Mouse (Mus musculus): ENCODE results near the gene Cmc1. TPM values are rescaled to one million over a fixed set of nuclear protein-coding genes. Genes with fewer than 3 reads are reported as not detected.

Cmc1 gene
- total RNA-seq, 2 experiments from 2014 or later, result 32.7 to 60.5 TPM

DNA sequence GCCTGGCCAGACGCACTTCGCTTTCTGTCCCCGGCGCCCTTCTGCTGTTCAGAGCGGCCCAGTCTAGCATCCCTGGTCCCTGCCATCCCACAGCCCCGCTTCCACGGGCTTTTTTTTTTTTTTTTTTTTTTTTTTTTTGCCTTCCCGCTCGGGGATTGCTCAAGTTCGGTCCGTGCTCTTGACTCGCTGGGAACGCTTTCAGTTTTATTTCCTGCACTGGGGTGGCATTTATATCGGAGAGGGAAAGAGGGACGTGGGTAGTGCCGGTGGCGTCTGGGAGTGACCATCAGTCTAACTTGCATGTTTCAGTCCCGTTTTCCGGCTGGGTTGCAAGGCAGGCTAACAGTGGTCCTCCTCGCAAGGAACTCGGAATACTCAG lies 109.0 kb downstream of the Cmc1 start:
- peak; percentile 34 for ATAC-seq (replicated peaks; ENCODE audit: poor library complexity, severe bottlenecking)

DNA sequence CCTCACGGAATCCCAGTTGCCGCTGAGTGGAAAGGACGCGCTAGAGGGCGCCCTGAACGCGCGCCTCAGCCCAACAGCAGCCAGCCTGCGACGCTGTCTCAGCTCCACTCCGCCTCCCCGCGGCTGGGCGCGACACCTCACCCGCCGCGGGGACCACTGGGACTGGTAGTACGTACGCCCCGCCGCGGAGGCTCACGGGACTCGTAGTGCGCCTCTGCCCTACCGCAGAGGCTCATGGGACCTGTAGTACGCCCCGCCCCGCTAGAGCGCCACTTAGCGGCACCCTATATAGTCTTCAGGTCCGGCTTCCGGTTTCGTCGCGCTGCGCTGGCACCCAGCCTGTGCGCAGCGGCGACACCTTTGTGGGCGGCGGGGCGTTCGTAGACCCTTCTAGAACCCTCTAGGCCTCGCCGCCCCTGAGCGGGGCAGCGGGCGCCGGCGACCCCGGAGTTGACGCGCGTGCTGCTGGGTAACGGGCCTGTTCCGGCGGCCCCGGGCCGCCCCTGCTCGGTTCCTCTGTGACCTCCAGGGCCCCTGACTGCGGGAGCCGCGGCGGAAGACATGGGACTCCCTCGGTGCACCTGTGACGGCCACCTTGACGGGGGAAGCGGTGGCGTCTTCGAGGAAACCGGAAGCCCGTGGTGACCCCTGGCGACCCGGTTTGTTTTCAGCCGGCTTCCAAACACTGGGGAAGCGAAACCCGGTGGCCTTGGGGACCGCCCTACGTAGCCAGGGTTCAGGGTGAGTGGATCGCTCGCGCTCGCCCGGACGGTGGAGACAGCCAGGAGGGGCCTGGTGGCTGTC lies 109.6 kb downstream of the Cmc1 start, which contains the start of gene Azi2:
Azi2 (plus strand) TSS at position 282 of the 804 bp plus-strand sequence.
- ATAC-seq (replicated peaks; ENCODE audit: poor library complexity, severe bottlenecking), result peak; percentile 92

DNA sequence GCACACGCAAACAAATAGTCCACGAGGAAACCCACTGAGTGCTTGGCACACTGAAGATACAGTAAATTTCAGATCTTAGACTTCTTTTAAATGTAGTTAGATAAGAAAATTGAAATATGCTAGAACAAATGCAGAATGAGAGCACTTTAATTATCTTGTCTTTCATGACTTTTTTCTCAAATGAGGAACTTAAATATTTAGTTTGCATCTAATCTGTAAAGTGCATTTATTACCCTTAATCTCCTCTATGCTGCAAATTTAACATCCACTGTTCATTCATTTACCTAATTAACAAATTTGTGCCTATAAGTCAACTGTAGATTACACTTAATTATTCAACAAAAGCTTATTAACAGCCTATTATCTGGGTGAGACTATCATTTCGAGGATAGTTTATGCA lies 115.0 kb downstream of the Cmc1 start:
- ATAC-seq (replicated peaks; ENCODE audit: poor library complexity, severe bottlenecking), result no peak

DNA sequence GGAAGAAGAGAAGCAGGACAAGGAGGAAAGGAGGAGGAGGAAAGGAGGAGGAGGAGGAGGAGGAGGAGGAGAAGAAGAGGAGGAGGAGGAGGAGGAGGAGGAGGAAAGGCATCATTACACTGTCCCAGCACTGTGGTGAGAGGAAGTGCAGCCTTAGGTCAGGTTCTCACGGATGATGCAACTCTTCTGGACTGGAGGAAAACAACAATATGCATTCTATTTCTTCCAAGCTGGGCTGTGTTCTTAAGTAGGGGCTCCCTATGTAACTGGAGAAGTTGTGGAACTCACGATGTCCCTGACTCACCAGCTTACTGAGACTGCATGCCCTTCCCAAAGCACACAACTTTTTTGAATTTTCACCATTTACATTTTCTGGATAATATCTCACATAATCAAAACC lies 118.3 kb downstream of the Cmc1 start:
- ATAC-seq (replicated peaks; ENCODE audit: poor library complexity, severe bottlenecking), result peak; percentile 40

DNA sequence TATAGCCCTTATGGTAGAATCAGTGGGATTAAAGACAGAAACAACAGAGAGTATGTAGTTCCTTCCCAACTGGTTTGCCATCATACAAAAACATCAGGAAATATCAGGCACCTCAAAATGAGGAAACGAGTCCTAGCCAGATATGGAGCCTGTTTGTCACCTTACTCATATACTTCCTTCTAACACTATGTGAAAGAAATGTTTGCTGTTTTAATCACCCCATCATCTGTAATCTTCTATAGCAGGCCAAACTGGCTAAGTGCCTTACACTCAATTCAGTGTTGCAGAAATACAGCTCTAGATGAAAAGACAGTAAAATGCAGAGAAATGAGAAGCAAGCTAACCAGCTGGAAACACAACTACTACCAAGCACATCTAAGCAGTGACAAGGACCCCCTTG lies 119.7 kb downstream of the Cmc1 start:
- peak; percentile 58 for ATAC-seq (replicated peaks; ENCODE audit: poor library complexity, severe bottlenecking)

DNA sequence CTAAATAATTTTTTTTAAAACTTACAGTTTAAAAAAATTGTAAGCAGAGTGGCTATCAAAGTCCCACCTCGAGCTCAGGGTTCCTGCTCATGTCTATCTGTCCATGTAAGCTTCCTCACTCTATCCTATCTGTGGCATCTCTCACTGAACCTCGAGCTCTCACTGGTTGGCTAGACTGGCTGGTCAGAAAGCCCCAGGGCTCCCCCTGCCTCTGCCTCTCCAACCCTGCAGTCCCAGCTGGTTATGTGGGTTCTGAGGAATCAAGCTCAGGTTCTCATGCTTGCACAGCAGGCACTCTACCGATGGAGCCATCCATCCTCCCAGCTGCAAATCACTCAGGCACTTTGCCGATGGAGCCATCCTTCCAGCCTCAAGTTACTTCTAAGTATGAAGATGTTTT lies 120.5 kb downstream of the Cmc1 start:
- no peak for ATAC-seq (replicated peaks; ENCODE audit: poor library complexity, severe bottlenecking)

DNA sequence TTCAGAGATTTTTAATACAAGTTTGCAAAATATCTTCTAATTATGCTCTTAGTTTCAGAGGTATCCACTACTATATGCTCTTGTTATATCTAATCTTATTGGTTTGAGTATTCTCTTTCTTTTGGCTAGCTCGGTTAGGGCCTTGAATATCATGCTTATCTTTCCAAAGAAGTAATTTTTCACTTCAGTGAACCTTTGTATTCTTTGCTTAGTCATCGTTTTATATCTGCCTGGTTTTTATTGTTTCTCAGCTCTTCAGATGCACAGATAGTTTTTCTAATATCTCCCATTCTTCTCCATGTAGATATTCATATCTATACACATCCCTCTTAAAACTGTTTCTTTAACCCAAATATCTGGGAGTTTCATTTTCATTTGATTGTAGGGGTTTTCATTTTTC lies 125.0 kb downstream of the Cmc1 start:
- ATAC-seq (replicated peaks; ENCODE audit: poor library complexity, severe bottlenecking), result no peak

Other genes with a start within 250 kb of the Cmc1 start
- 42.7 and 59.1 TPM in 2 replicates for gene Azi2, start 109.7 kb downstream of the Cmc1 start, total RNA-seq (2014; fragmentation: Nextera tagmentation)
- 52.3 and 56.7 TPM in 2 replicates for gene Azi2, start 109.7 kb downstream of the Cmc1 start, total RNA-seq (2017)